Mouse (Mus musculus) testis, adult 2 months (tissue): ENCODE measurements around the gene Evpl.

ENCODE experiments used
- CTCF ChIP-seq: fragments of 200-500 bp; IDR thresholded peaks from 2 replicates; pipeline ENCODE4 v1.5.1; 2012; ENCODE audit warnings: low read depth, mild to moderate bottlenecking, inconsistent platforms, low read length, moderate library complexity; ENCODE audit not compliant: control insufficient read depth, insufficient read depth, insufficient replicate concordance
- POLR2A ChIP-seq: fragments of 200-500 bp; IDR thresholded peaks from 2 replicates; pipeline ENCODE4 v1.6.1; 2012; ENCODE audit warnings: low read depth, mild to moderate bottlenecking, inconsistent platforms, low read length, moderate library complexity; ENCODE audit not compliant: control insufficient read depth

GRCm38 (mm10) chr11:116280751-116281663 lies 43.1 kb upstream of the Evpl start, which contains the start of gene Galr2:
- TF ChIP-seq CTCF: no peak
- no peak for TF ChIP-seq POLR2A
